Mouse (Mus musculus) kidney, postnatal 0 days (tissue): ENCODE measurements at regions not wholly inside any gene's neighbourhood (a gene's known extent, or its start where the extent isn't known, plus 50 kb on each side); places are given as distances from the start of the nearest gene placed in this dataset.

ENCODE experiments used
- ATAC-seq: fragments of 200-750 bp; cut with Nextera tagmentation; replicated peaks from 2 replicates; pipeline ENCODE4 v1.8.0; 2017; ENCODE audit warnings: low read depth, moderate number of reproducible peaks, moderate TSS enrichment, moderate library complexity; ENCODE audit not compliant: low FRiP score
- DNase-seq: peaks from one replicate; pipeline ENCODE4 v3.0.0-alpha.2; 2016; ENCODE audit warnings: low spot score
- H3K27ac ChIP-seq: fragments of 300-500 bp; sonication (generic); 2 replicates; pipeline ENCODE4 v1.5.1; 2014; ENCODE audit warnings: mild to moderate bottlenecking
- H3K27me3 ChIP-seq: fragments of 300-500 bp; sonication (generic); 2 replicates; pipeline ENCODE4 v1.6.1; 2014; ENCODE audit warnings: low read length, mixed read lengths; ENCODE audit not compliant: insufficient read depth
- H3K36me3 ChIP-seq: fragments of 300-500 bp; sonication (generic); 2 replicates; pipeline ENCODE4 v1.6.1; 2014; ENCODE audit warnings: low read length, mixed read lengths; ENCODE audit not compliant: insufficient read depth
- H3K4me1 ChIP-seq: fragments of 300-500 bp; sonication (generic); replicated peaks from 2 replicates; pipeline ENCODE4 v1.6.1; 2014; ENCODE audit warnings: antibody characterized with exemption, low read length, mixed read lengths; ENCODE audit not compliant: insufficient read depth
- H3K4me2 ChIP-seq: fragments of 300-500 bp; sonication (generic); 2 replicates; pipeline ENCODE4 v1.6.1; 2014; ENCODE audit warnings: mild to moderate bottlenecking, low read length, moderate library complexity, mixed read lengths
- H3K4me3 ChIP-seq: fragments of 300-500 bp; sonication (generic); replicated peaks from 2 replicates; pipeline ENCODE4 v1.5.1; 2014; ENCODE audit warnings: low read depth, low read length
- H3K9ac ChIP-seq: fragments of 300-500 bp; sonication (generic); 2 replicates; pipeline ENCODE4 v1.6.1; 2014; ENCODE audit warnings: low read depth, low read length
- H3K9me3 ChIP-seq: fragments of 300-500 bp; sonication (generic); replicated peaks from 2 replicates; pipeline ENCODE4 v1.6.1; 2016; ENCODE audit warnings: low read length, inconsistent platforms, mixed read lengths
- CTCF ChIP-seq: IDR thresholded peaks from 2 replicates; pipeline ENCODE4 v1.5.1; 2016; ENCODE audit warnings: antibody characterized with exemption, low read depth, mild to moderate bottlenecking, moderate library complexity
- WGBS: fragments of 180-500 bp; shearing (Covaris S2); extraction: QIAGEN DNeasy Blood & Tissue Kit; methylation state at CpG from one replicate; pipeline ENCODE4 v1.1.7; 2014; 5-methylcytosine and 5-hydroxymethylcytosine counted together

- no peak for DNase-seq
- no peak for ATAC-seq
- no peaks in the 10 kb centered on the region for H3K27me3 ChIP-seq
- WGBS = 70% methylated on average over 3 of the region's 3 CpGs
- no peak overlapping the region for H3K4me3 ChIP-seq
- no peaks in the 10 kb centered on the region for H3K36me3 ChIP-seq
- no peak overlapping the region for H3K9ac ChIP-seq
- TF ChIP-seq CTCF = no peak
- no peak overlapping the region for H3K4me2 ChIP-seq
- H3K4me1 ChIP-seq = no peaks in the 10 kb centered on the region
- no peaks in the 10 kb centered on the region for H3K9me3 ChIP-seq
- no peak overlapping the region for H3K27ac ChIP-seq
These were observed 204.7 kb upstream of the Myt1l start for GRCm38 (mm10) chr12:29323534-29323933.

GRCm38 (mm10) chr12:29335839-29336469 is 192.2 kb upstream of the Myt1l start:
- no peak overlapping the region for H3K4me2 ChIP-seq
- H3K9me3 ChIP-seq = no peaks in the 10 kb centered on the region
- H3K27ac ChIP-seq = no peak overlapping the region
- no peaks in the 10 kb centered on the region for H3K27me3 ChIP-seq
- H3K4me3 ChIP-seq = no peak overlapping the region
- no peak for TF ChIP-seq CTCF
- H3K4me1 ChIP-seq = no peaks in the 10 kb centered on the region
- H3K9ac ChIP-seq = no peak overlapping the region
- no peak for DNase-seq
- H3K36me3 ChIP-seq = no peaks in the 10 kb centered on the region
- WGBS = 68% methylated on average over 3 of the region's 3 CpGs
- no peak for ATAC-seq

- no peak overlapping the region for H3K4me2 ChIP-seq
- H3K9ac ChIP-seq = no peak overlapping the region
- no peak overlapping the region for H3K4me3 ChIP-seq
- no peak overlapping the region for H3K27ac ChIP-seq
- H3K9me3 ChIP-seq = no peaks in the 10 kb centered on the region
- WGBS = 86% methylated on average over 2 of the region's 2 CpGs
- no peak for TF ChIP-seq CTCF
- no peaks in the 10 kb centered on the region for H3K27me3 ChIP-seq
- H3K36me3 ChIP-seq = no peaks in the 10 kb centered on the region
- H3K4me1 ChIP-seq = no peaks in the 10 kb centered on the region
- no peak for DNase-seq
- no peak for ATAC-seq
These were observed 190.8 kb upstream of the Myt1l start for GRCm38 (mm10) chr12:29337336-29337735.

- H3K4me2 ChIP-seq = no peak overlapping the region
- ATAC-seq = no peak
- no peaks in the 10 kb centered on the region for H3K4me1 ChIP-seq
- H3K9ac ChIP-seq = no peak overlapping the region
- H3K36me3 ChIP-seq = no peaks in the 10 kb centered on the region
- 57% methylated on average over 7 of the region's 7 CpGs for WGBS
- no peak overlapping the region for H3K4me3 ChIP-seq
- no peaks in the 10 kb centered on the region for H3K9me3 ChIP-seq
- H3K27ac ChIP-seq = no peak overlapping the region
- DNase-seq = no peak
- no peak for TF ChIP-seq CTCF
- no peaks in the 10 kb centered on the region for H3K27me3 ChIP-seq
These were observed 186.7 kb upstream of the Myt1l start for GRCm38 (mm10) chr12:29341388-29341995.

- Histone ChIP-seq H3K4me1 (no peaks in the 10 kb centered on the region), H3K9me3 (no peaks in the 10 kb centered on the region), H3K27me3 (no peaks in the 10 kb centered on the region), H3K36me3 (no peaks in the 10 kb centered on the region), H3K4me2 (no peak overlapping the region), H3K27ac (no peak overlapping the region), H3K9ac (no peak overlapping the region), H3K4me3 (no peak overlapping the region)
- TF ChIP-seq CTCF = no peak
- peak; percentile 11 for DNase-seq
- 62% methylated on average over 12 of the region's 12 CpGs for WGBS
- ATAC-seq = no peak
These were observed 184.9 kb upstream of the Myt1l start for GRCm38 (mm10) chr12:29343147-29343852.

GRCm38 (mm10) chr12:29348698-29349097 is 179.5 kb upstream of the Myt1l start:
- no peak overlapping the region for H3K4me2 ChIP-seq
- no peak for TF ChIP-seq CTCF
- no peaks in the 10 kb centered on the region for H3K27me3 ChIP-seq
- H3K36me3 ChIP-seq = no peaks in the 10 kb centered on the region
- no peak overlapping the region for H3K4me3 ChIP-seq
- H3K9ac ChIP-seq = no peak overlapping the region
- ATAC-seq (no peak), DNase-seq (no peak)
- WGBS = 46% methylated on average over 2 of the region's 2 CpGs
- no peaks in the 10 kb centered on the region for H3K9me3 ChIP-seq
- H3K4me1 ChIP-seq = no peaks in the 10 kb centered on the region
- no peak overlapping the region for H3K27ac ChIP-seq
